8 mouse cellular contexts compared by ENCODE assay signal in genomic region chr8:122443262-122444006, GRCm38 (mm10). TPM values are rescaled to one million over a fixed set of nuclear protein-coding genes. Genes with fewer than 3 reads are reported as not detected.
A peak's percentile ranks its signal among the peaks of the same experiment; 100 is the strongest.
DNase-seq lines count a peak whose midpoint lies in the region; ATAC-seq and TF ChIP-seq lines count a peak whose summit lies in the region.

Gene Mvd (minus strand): TSS chr8:122443422.

- H3K4me1 ChIP-seq in forebrain, embryonic 10.5 days, result peaks cover 31% of the 10 kb centered on the region
- peaks cover 28% of the 10 kb centered on the region for H3K4me1 ChIP-seq in heart, embryonic 15.5 days (replicated peaks)
- H3K4me1 ChIP-seq in liver, embryonic 14.5 days (replicated peaks; ENCODE audit: control insufficient read depth in 2 of 2, insufficient read depth in 2 of 2, low read length in 1 of 2), result peaks cover 4 to 10% of the 10 kb centered on the region in 2 experiments; a peak in 3 of 4 replicates
- peaks cover 7% of the 10 kb centered on the region; the same call in 1 of the 2 replicates for H3K4me1 ChIP-seq in neural tube, embryonic 11.5 days (ENCODE audit: control insufficient read depth, insufficient read depth, low read length)
- no peaks in the 10 kb centered on the region for H3K4me1 ChIP-seq in stomach, postnatal 0 days (replicated peaks; ENCODE audit: control insufficient read depth, insufficient read depth)

- peak within 1 kb of the TSS; percentile 74 for H3K9ac ChIP-seq in heart, embryonic 15.5 days
- H3K9ac ChIP-seq in liver, embryonic 14.5 days (replicated peaks), result peak within 1 kb of the TSS; percentile 65
- H3K9ac ChIP-seq in neural tube, embryonic 11.5 days (ENCODE audit: low read length), result peak within 1 kb of the TSS; percentile 94
- peak within 1 kb of the TSS; percentile 75 for H3K9ac ChIP-seq in stomach, postnatal 0 days (ENCODE audit: low read length)

- H3K27me3 ChIP-seq in forebrain, embryonic 10.5 days (ENCODE audit: poor library complexity, severe bottlenecking), result no peaks in the 10 kb centered on the region
- no peaks in the 10 kb centered on the region for H3K27me3 ChIP-seq in heart, embryonic 15.5 days
- H3K27me3 ChIP-seq in liver, embryonic 14.5 days (ENCODE audit: control insufficient read depth, insufficient read depth, low read length), result no peaks in the 10 kb centered on the region
- H3K27me3 ChIP-seq in neural tube, embryonic 11.5 days (ENCODE audit: control insufficient read depth, insufficient read depth, low read length), result no peaks in the 10 kb centered on the region
- no peaks in the 10 kb centered on the region for H3K27me3 ChIP-seq in stomach, postnatal 0 days (ENCODE audit: control insufficient read depth, insufficient read depth, low read length)

- under 1% methylated on average over 47 of the region's 47 CpGs for WGBS in forebrain, embryonic 10.5 days
- under 1% methylated on average over 47 of the region's 47 CpGs for WGBS in heart, embryonic 15.5 days
- WGBS in liver, embryonic 14.5 days (ENCODE audit: insufficient replicate concordance), result under 1% methylated on average over 47 of the region's 47 CpGs
- WGBS in neural tube, embryonic 11.5 days, result under 1% methylated on average over 47 of the region's 47 CpGs
- WGBS in stomach, postnatal 0 days, result under 1% methylated on average over 47 of the region's 47 CpGs

- H3K4me2 ChIP-seq in heart, embryonic 15.5 days, result peak within 1 kb of the TSS; percentile 98
- H3K4me2 ChIP-seq in liver, embryonic 14.5 days (ENCODE audit: low read depth), result peak within 1 kb of the TSS; percentile 86
- peak within 1 kb of the TSS; percentile 69 for H3K4me2 ChIP-seq in neural tube, embryonic 11.5 days (ENCODE audit: low read depth)
- H3K4me2 ChIP-seq in stomach, postnatal 0 days (replicated peaks; ENCODE audit: low read depth), result peak within 1 kb of the TSS; percentile 99

- H3K4me3 ChIP-seq in forebrain, embryonic 10.5 days, result peak within 1 kb of the TSS; percentile 71
- H3K4me3 ChIP-seq in heart, embryonic 15.5 days, result peak within 1 kb of the TSS; percentile 74
- H3K4me3 ChIP-seq in liver, embryonic 14.5 days (ENCODE audit: insufficient read depth in 1 of 2, low read depth in 2 of 2, low read length in 2 of 2), result peak within 1 kb of the TSS; percentile 70 to 76
- peak within 1 kb of the TSS; percentile 74 for H3K4me3 ChIP-seq in neural tube, embryonic 11.5 days (ENCODE audit: low read depth, low read length)
- peak within 1 kb of the TSS; percentile 61 for H3K4me3 ChIP-seq in stomach, postnatal 0 days (ENCODE audit: low read depth, low read length)

- peak; percentile 96 for ATAC-seq in heart, embryonic 15.5 days (replicated peaks; ENCODE audit: insufficient number of reproducible peaks, insufficient read depth, low FRiP score, low read depth)
- ATAC-seq in liver, embryonic 14.5 days (ENCODE audit: insufficient read depth), result peak; percentile 98
- peak; percentile 98 for ATAC-seq in neural tube, embryonic 11.5 days (ENCODE audit: insufficient read depth, low FRiP score, low TSS enrichment)
- peak; percentile 97 for ATAC-seq in stomach, postnatal 0 days (ENCODE audit: low FRiP score, low TSS enrichment)

- peak; percentile 96 for DNase-seq in CD8-positive naive resting alpha-beta T cell, adult 2 months (ENCODE audit: low read depth in 2 of 2, low spot score in 2 of 2)
- DNase-seq in c-Kit-positive CD71-negative TER-119-negative erythroid progenitor cells, embryonic 14.5 days (ENCODE audit: low read depth), result peak; percentile 99
- DNase-seq in forebrain, embryonic 10.5 days (ENCODE audit: extremely low spot score, low spot score), result peak; percentile 99
- peak; percentile 99 to 100 for DNase-seq in kidney, postnatal 25 days
- peak; percentile 97 for DNase-seq in liver, embryonic 14.5 days (ENCODE audit: low read depth in 3 of 3, low spot score in 3 of 3)
- DNase-seq in neural tube, embryonic 11.5 days (ENCODE audit: low spot score), result peak; percentile 99
- DNase-seq in stomach, postnatal 0 days (ENCODE audit: low spot score), result peak; percentile 99

- peaks cover 20% of the 10 kb centered on the region for H3K36me3 ChIP-seq in forebrain, embryonic 10.5 days (replicated peaks)
- no peaks in the 10 kb centered on the region for H3K36me3 ChIP-seq in heart, embryonic 15.5 days
- H3K36me3 ChIP-seq in liver, embryonic 14.5 days (replicated peaks; ENCODE audit: control insufficient read depth, insufficient read depth, low read depth), result no peaks in the 10 kb centered on the region
- peaks cover 3% of the 10 kb centered on the region; the same call in 1 of the 2 replicates for H3K36me3 ChIP-seq in neural tube, embryonic 11.5 days (ENCODE audit: control insufficient read depth, insufficient read depth, low read length)
- no peaks in the 10 kb centered on the region for H3K36me3 ChIP-seq in stomach, postnatal 0 days (ENCODE audit: control insufficient read depth, insufficient read depth, low read length)

- no peaks in the 10 kb centered on the region for H3K9me3 ChIP-seq in forebrain, embryonic 10.5 days
- no peaks in the 10 kb centered on the region for H3K9me3 ChIP-seq in heart, embryonic 15.5 days (replicated peaks)
- H3K9me3 ChIP-seq in liver, embryonic 14.5 days (ENCODE audit: control insufficient read depth, low read length), result no peaks in the 10 kb centered on the region
- H3K9me3 ChIP-seq in neural tube, embryonic 11.5 days (ENCODE audit: control insufficient read depth, low read length), result no peaks in the 10 kb centered on the region
- H3K9me3 ChIP-seq in stomach, postnatal 0 days (ENCODE audit: control insufficient read depth, low read length), result no peaks in the 10 kb centered on the region

- H3K27ac ChIP-seq in forebrain, embryonic 10.5 days, result peak within 1 kb of the TSS; percentile 94
- peak within 1 kb of the TSS; percentile 97 for H3K27ac ChIP-seq in heart, embryonic 15.5 days
- H3K27ac ChIP-seq in liver, embryonic 14.5 days, result peak within 1 kb of the TSS; percentile 21
- peak within 1 kb of the TSS; percentile 96 for H3K27ac ChIP-seq in neural tube, embryonic 11.5 days (ENCODE audit: low read depth, low read length)
- H3K27ac ChIP-seq in stomach, postnatal 0 days (replicated peaks), result peak within 1 kb of the TSS; percentile 97

- no peak for TF ChIP-seq CTCF in liver, embryonic 14.5 days (IDR thresholded peaks at IDR 0.05; ENCODE audit: low read depth)
- TF ChIP-seq CTCF in stomach, postnatal 0 days (IDR thresholded peaks at IDR 0.05; ENCODE audit: low read depth), result peak; percentile 66

- no peak for TF ChIP-seq EP300 in liver, embryonic 14.5 days (IDR thresholded peaks at IDR 0.05; ENCODE audit: low read depth)
- no peak for TF ChIP-seq EP300 in stomach, postnatal 0 days (optimal IDR thresholded peaks at IDR 0.05)

RNA-seq across cellular contexts. Expression of gene Mvd, which starts in this region (rescaled TPM):
- 52.1 and 54.2 TPM in 2 replicates for polyA plus RNA-seq in forebrain, embryonic 10.5 days (2016; fragmentation: Nextera tagmentation; extraction: Ambion mirVana)
- polyA plus RNA-seq in heart, embryonic 15.5 days (2015; fragmentation: Nextera tagmentation; extraction: Ambion mirVana), result 13.3 and 18.9 TPM in 2 replicates
- polyA plus RNA-seq in liver, embryonic 14.5 days (2012; rRNA removed), result 21.6 and 23.3 TPM in 2 replicates
- polyA plus RNA-seq in liver, embryonic 14.5 days (2014; fragmentation: Nextera tagmentation; extraction: Ambion mirVana), result 15.3 and 17.2 TPM in 2 replicates
- 53.7 and 58.5 TPM in 2 replicates for polyA plus RNA-seq in neural tube, embryonic 11.5 days (2014; fragmentation: Nextera tagmentation; extraction: Ambion mirVana)
- 34.6 and 35.7 TPM in 2 replicates for polyA plus RNA-seq in stomach, postnatal 0 days (2015; fragmentation: Nextera tagmentation; extraction: Ambion mirVana)

Comparison
In these comparisons a context has a peak if more than half of its experiments do, and no peak if none do; other contexts are left out.
1. Peak in every context shown above with its lines: DNase-seq, ATAC-seq, H3K4me3 ChIP-seq and H3K27ac ChIP-seq.
2. H3K27ac ChIP-seq: peak in every context shown above with its lines; median percentile 97 in heart, embryonic 15.5 days; 97 in stomach, postnatal 0 days; 96 in neural tube, embryonic 11.5 days; 94 in forebrain, embryonic 10.5 days; 21 in liver, embryonic 14.5 days.